Mouse (Mus musculus) regulatory T cell (primary cell): ENCODE measurements at regions not wholly inside any gene's neighbourhood (a gene's known extent, or its start where the extent isn't known, plus 50 kb on each side); places are given as distances from the start of the nearest gene placed in this dataset.

Experiments used
- in situ Hi-C: fragments of 300-600 bp; cut with MboI, MseI; formaldehyde crosslinking; loops from one replicate; pipeline ENCODE4 v1.15.1; 2025; ENCODE audit warnings: high pct_unique_total_duplicates

DNA sequence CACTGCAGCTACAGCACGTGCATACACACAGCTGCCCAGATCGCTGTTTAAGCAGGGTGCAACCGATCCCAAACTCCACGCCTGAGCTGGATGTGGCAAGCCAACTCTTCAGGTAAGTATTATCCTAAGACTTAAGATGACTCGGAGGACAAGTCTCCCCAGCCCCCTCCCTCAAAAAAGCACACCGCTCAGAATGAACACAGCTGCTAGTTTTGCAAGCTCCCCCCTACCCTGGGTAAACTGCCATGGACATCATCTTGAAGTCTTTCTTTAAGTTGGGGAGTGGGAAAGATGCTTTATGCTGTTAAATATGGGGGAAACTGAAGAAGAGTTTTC, 448.1 kb downstream of the Cd83 start:
- in situ Hi-C loops, result no loop called here

DNA sequence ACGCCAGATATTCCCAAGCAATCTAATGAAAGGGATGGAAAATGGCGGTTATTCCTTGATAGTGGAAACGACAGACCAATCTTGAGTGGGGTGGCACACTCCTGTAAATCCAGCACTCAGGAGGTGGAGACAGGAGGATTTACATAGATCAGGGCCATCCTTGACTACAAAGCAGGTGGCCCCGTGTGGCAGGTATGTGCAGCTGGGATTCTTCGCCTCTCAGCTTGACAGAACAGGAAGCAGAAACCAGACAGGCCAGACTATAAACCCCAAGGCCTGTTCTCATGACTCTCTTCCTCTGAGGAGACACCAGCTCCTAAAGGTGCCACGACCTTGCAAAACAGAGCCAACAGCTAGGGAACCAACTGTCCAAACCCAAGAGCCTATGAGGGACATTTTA, 449.7 kb downstream of the Cd83 start:
- in situ Hi-C loops, result no loop called here

DNA sequence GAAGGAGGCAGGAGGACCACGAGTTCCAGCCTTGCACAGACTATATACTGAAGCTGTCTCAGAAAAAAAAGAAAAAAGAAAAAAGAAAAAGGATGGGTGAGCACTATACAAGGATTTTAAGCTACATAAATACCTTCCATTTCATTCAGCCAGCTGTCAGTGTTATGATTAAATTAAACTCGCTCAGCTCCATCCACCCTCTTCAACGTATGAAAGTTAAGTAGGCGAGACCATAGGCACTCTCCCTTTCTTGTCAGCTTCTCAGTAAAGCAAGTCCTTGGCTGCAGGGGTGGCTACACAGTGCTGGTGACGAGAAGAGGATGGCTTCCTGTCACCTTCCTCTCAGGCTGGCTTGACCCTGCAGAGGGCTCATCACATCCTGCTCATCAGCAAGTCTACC, 450.7 kb downstream of the Cd83 start:
- in situ Hi-C loops, result no loop called here

DNA sequence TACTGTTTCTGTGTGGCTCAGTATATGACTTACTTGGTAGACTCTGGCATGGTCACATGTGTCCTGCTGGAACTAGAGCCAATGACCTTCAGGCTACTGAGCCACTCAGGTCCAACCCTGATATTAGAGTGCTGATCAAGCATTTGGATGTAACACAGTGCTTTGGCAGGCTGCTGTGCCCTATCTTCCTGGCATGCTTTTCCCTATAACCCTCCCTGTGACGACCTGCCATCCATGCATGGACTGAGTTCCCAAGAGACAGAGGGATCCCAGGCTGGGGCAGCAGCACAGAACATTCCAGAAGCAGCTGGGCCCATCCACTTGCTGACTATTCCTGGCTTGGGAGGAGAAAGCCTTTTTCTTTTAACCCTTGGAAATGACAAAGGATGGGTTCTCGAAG, 451.4 kb downstream of the Cd83 start:
- in situ Hi-C loops, result no loop called here

DNA sequence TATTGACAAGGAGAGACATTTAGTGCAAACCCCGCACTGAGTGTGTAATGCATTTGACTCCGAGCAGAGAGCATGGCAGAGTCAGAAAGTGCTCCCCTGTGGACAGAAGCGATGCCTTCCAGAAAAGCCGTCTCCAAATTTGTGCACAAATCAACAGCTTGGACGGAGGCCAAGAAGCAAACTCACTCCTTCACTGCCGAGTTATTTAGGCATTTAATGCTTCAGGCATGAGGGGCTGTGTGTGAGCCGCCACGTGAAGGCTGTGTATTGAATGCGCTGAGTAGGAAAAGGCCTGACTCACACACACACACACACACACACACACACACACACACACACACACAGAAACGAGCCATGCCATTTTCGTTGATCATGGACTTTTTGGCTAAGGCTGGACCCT, 453.7 kb downstream of the Cd83 start:
- in situ Hi-C loops, result no loop called here

DNA sequence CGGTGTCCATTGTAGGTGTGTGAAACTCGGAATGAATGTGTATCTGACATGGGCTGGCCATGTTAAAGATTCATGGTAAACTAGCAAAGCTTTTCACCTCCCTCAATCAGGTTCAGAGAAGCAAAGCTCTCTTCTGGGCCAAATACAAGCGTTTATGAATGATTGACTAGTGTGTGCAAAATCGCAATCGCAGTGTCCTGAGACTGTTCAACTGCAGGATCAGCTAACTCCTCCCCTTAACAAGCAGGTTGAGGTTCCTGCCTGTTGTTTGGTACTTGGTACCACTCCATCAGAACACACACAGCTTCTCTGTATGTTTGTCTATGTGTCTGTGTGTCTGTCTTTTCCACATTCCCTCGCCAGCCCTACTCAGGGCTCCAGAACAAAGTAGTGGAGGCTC, 458.6 kb downstream of the Cd83 start:
- in situ Hi-C loops, result no loop called here

DNA sequence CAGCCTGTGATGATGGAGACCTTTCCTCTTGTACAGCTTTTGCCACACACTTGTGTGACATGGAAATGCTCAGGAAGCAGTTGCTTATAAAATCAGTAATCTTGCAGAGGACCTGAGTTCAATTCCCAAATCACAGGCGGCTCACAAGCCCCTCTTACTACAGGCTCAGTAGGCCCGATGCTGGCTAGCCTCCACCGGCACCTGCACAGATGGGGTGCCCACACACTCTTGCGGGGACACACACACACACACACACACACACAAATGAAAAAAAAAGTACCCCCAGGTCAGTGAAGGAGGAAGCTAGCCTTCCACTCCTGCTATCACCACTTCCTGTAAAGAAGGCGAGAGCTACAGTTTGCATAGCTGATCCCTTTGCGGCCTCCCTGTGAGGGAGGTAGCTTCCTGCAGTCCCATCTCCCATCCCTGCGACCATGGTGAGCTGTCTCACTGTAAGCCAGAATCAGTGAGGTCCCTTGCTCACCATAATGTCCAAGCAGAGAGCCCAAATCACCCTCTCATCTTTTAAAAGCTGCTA, 462.2 kb downstream of the Cd83 start:
- in situ Hi-C loops, result no loop called here

DNA sequence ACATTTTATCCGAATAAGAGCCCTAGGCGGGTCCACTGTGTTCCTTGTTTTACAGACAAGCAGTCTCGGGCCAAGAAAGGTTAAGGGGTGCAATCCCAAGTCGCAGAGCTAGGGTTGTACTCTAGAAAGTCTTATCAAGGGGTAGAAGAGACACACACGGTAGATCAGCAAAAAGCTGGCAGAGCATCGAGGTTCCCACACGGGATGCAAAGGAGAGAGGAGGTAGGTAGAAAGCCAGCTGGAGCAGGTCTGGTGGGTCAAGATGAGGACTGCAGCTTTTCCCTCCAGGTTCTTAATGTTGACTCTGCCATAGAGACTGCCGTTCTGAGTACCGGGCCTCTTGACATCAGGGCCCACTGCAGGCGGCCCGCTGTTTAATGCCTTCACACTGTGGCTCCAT, 463.3 kb downstream of the Cd83 start:
- in situ Hi-C loops, result no loop called here

DNA sequence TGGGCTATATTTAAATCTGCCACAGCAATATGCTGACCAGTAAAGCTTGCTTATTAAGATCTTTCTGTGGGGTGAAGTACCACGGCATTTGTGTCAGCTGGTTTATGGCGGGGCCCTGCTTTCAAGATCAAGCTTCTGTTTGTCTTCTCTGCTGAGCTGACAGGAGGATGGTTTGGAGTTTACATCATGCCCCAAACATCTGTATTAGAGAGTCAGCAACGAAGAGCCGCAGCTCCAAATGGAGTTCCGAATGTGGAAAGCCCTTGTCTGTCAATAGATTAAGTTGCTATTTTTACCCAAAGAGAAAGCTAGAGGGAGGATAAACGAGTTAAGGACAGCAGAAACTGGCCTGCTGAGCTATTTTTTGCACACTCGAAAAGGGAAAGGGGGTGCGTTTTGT, 463.8 kb downstream of the Cd83 start:
- in situ Hi-C loops, result no loop called here

DNA sequence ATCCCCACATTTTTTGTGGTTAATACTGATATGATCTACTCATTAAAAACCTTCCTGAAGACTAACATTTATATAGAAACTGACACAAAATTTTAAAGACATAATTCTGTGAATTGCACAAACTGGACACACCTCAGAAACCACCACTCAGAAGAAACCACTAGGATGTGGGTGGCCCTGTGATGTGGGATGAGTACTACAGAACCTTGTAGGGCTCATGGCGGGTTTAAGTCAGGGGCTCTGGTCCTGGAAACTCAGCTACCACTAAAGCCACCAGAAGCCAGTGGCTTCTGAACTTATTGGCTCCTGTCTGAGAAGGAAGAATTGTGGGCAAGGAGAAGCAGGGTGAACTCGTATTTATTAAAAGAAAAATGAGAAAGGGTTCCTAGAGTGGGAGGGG, 464.5 kb downstream of the Cd83 start:
- in situ Hi-C loops, result no loop called here

DNA sequence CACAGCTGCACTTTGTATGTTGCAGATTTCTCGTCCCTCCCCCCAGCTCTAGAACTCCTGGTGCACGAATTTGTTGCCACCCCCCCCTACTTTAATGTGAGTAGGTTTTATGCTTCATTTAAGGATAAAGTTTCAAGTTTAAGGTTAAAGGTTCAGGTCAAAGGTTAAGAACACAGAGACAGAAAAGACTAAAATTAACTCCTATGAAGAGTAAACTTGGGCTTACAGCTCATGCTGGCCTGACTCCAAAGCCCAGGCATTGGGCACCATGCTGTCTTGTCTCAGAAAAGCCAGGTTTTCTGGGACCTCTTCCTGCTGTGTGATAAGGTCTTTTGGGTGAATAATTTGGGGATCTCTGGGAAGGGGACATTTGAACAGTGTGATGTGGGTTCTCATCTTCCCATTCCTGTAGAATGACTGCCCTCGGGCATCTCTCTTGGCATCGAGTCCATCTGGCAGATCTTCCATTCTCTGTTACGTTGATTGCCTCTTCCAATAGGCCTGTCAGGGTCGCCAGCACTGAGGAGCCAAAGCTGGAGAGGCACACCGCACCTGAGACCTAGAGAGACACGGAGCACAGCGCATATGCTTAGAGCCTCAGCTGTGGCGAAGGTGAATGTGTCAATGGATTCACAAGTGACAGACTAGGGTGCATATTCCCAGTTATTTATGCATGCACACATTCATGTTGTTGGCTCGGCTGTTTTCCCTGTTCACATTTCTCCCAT, 466.1 kb downstream of the Cd83 start:
- in situ Hi-C loops, result no loop called here

DNA sequence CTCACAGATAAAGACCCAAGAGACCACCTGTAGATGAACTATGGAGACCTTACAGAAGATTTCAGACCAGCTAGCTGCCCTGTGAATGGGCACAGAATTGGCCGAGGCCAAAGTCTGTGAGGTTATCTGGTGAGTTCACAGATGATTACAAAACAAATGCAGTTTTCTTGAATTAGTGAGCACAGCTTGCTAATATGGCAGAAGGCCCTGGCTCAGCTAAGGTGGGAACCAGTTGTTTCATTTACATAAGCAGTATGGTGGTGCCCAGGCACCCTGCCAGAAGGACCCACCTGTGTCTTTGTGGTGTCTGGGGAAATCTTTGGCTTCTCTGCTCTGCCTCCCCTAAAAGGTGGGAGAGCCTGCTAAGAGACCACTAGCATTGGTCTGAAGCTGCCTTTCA, 466.9 kb downstream of the Cd83 start:
- in situ Hi-C loops, result no loop called here

DNA sequence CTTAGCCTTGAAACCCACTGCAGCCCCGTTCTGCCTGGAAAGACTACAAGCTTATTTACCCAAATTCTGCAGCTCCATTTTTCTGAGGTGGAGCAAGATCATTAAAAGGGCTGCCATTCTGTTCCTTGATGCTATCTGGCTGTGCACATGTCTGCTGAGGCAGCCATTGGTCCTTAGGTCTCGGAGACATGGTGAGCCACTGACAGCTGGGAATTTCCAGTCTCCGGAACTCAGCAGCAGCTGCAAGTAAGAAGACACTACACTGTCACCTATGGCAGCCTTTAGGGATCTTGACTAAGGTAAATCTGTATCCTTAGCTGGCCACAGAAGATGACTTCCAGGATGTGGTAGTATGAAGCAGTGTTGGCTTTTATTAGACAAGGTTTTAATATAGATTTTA, 467.9 kb downstream of the Cd83 start:
- in situ Hi-C loops, result no loop called here

DNA sequence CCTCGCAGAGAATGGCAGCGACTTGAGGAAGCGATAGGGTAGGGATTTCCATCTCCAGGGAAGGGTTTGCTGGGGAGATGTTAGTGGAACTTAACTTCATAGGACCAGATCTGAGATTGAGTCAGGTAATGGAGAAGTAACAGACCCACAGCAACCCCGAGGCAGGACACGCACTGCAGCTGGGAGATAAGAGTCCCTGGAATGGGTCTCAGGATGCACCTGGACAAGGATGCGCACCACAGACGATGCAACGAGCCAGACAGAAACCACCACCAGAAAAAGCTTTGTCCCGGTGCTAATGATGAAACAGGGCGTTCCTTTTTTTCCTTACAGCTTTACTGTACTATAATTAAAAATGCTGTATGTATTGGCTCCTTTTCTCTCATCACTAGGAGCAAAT, 470.9 kb upstream of the Jarid2 start:
- in situ Hi-C loops, result no loop called here

DNA sequence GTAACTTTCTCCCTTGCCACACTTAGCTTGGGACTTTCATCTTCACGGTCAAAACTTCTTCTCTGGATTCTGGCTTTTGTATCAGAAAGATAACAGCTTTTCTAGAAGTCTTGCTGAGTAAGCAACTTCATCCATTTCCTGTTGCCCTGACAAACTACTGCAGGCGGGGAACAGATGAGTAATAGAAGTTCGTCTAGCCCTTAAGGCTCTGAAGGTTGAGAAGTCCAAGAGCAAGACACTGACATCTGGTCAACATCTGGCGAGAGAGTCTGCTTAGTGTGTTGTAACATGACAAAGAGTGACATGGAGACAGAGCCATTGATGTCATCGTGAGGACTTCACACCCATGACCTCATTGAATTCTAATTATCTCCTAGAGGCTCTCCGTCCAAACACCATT, 469.2 kb upstream of the Jarid2 start:
- in situ Hi-C loops, result no loop called here

DNA sequence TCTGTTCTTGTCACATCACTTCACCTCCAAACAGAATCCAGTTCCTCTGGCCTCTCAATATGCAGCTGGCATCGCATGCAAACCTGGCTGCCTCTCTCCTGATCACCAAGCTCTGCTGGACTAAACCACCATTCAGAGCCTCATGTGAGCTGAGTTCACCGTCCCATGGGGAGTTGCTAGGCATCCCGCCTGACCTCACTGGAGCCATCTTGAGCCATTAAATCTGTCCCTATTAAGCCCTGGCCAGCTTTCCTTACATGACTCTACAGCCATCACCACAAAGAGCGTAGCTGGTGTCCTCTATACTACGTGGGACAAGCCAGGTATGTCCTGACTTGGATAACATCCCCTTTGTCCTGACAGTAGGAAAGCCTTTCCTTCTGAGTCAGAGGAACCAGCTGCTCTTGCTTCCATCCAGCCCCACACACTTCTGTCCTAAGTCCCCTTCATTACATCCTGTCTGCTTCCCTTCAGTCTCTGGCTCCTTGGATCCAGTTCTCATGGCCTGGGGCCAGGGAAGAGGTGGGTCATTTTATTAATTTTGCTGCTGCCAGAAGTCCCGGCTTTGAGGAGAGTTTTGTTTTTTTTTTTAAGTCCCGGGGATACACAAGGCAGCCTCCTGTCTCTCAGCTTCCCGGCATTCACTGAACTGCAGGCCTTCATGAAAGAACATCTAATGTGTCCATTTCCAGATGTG, 468.5 kb upstream of the Jarid2 start:
- in situ Hi-C loops, result no loop called here

DNA sequence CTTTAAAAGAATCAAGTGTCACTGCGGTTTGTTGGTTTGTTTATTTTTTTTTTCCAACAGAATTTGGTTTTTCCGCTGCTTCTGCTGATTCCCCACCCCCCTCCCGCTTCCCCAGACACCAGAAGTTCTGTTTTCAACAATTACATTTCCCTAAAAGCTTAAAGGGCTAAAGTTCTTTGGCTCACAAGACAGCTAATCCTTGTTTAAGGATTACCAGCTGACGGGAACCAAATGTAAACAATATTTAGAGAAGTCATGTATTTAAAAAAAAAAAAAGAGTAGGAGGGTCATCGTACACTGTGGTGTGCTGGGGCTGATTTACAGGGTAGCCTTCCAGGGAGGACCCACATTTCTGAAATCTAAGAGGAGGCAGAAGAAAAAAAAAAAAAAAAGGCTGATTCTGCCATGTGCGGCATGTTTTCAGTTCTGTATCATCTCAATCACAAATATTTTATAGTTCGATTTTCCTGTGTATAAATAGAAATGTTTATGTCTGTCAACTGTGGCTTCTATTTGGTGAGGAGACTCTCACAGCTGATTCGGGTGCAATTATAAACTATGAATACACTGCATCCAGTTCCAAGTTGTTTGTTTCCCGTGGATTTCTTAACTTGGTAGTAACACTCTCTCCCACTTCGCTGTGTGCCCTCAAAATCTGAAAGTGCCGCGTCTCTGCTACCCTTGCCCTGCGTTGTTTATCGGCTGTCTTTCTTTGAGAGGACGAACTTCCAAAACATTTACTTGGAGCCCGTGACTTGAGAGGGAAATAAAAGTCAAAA, 456.3 kb upstream of the Jarid2 start:
- in situ Hi-C loops, result no loop called here

DNA sequence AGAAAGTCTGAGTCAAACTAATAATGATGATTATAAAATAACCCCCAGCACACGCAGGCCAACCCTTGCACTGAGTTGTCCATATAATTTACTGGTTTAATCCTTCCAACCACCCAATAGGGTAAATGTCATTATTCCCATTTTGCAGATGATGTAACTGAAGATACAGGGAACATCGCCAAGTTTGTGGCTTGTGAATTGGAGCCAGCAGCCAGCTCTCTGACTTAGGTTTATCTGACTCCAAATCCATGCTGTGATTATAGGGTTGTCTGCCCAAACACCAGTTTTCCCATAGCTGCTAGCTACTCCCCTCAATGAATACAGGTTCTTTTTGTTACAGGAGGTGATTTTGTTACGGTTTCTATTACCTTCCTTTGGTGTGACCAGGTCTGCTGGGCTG, 451.3 kb upstream of the Jarid2 start:
- in situ Hi-C loops, result no loop called here

DNA sequence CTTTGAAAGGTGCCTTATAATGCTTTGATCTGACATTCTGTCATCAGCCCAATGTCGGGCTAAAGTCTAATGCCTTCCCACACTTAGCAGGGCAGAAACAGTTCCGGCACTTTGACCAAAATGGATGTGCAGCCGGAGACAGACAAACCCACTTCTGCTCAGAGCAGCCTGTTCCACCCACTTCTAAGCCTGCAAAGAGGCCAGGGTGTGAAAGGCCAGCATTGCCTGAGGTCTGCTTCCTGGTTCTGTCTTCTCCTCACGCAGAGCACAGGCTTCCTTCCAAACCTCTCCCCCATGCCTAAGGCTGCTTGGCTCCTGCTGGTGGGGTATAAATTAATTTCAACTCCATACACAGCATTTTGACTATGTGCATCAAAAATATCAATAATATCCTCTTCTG, 450.2 kb upstream of the Jarid2 start:
- in situ Hi-C loops, result no loop called here

DNA sequence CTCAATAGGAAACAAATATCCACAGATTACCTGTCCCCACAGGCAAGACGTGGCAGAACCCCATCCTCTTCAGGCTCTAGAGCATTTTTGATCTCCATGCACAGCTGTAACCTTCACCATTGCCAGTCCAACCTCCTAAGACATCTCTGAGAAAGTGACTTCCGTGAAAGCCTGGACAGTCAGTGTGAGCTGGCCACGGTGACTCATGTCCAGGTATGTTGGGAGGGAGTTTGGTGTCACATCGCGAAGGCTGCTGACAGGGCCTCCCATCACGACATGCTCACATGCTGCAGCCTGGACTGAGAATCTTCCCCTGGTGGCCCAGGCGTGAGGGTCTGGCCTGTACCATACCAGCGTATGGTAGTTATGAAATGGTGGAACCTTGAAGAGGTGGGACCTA, 449.0 kb upstream of the Jarid2 start:
- in situ Hi-C loops, result no loop called here

DNA sequence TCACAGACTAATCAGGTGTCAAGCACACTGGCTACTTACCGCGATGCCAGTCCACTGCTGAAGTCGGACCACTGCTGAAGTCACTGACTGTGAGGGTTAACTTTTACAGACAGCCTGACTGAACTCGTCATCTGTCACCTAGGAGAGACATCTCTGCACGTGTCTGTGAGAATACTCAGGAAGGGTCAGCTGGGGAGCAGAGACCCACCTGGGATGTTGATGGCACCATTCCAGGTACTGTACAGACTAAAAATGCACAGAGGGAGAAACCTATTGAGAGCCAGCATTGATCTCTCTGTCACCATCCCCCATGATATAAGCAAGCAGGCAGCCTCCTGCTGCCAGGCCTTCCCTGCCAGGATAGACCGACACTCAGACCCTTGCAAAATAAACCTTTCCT, 447.5 kb upstream of the Jarid2 start:
- in situ Hi-C loops, result no loop called here

DNA sequence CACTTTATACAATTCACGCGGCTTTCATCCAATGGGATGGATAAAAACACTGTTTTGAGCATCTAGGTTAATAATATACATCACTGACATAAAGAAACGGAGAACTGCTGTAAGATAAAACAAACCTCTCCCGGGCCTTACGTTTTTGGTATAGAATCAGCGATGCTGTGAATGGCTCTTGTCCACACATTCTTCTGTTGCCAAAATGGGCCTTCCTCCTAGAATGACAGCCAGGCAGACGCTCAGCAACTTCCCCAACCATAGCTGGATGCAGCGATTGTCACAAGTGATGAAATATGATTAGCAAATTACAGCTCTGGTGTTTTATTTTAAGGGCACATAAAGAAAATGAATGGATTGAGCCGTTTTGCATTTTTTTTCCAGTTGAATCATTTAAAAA, 447.0 kb upstream of the Jarid2 start:
- in situ Hi-C loops, result no loop called here
